Mouse (Mus musculus): Measurements from ENCODE around the gene Apbb2.

DNA sequence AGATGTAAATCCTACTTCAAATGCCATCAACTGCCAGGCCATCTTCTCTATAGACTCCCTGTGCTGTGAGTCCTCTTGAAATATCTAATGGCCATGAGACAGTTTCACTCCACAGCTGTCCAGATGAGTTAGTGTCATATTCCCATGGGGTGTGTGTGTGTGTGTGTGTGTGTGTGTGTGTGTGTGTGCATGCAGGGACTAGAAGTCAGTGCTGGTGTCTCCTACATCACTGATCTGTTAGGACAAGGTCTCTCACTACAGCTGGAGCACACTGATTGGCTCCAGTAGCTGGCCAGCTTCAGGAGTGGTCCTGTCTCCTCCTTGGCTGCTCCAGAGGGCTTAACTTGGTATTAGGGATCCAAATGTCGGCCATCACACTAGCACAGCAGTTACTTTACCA lies 113.5 kb downstream of the Apbb2 start:
- TF ChIP-seq CTCF (IDR thresholded peaks at IDR 0.05; ENCODE audit: borderline replicate concordance, extremely low read depth, insufficient read depth, insufficient read length) (no peak), POLR2A (IDR thresholded peaks at IDR 0.05; ENCODE audit: borderline replicate concordance, extremely low read depth, insufficient read depth, insufficient read length, poor library complexity, severe bottlenecking) (no peak)
